Mouse (Mus musculus): Measurements from ENCODE around the gene Isg20l2. TPM values are rescaled to one million over a fixed set of nuclear protein-coding genes. Genes with fewer than 3 reads are reported as not detected.

The Isg20l2 gene
- polyA plus RNA-seq, 1 experiment from 2014 or later = 74.3 TPM

- Histone ChIP-seq H3K4me3 (no peak overlapping the region), H3K4me1 (peaks cover 49% of the 10 kb centered on the region), H3K36me3 (no peaks in the 10 kb centered on the region), H3K9ac (peak overlapping the region; percentile 57; the same call in 1 of the 2 replicates), H3K27me3 (no peaks in the 10 kb centered on the region), H3K4me2 (peak overlapping the region; percentile 47), H3K27ac (peak overlapping the region; percentile 83), H3K9me3 (no peaks in the 10 kb centered on the region)
- ATAC-seq (ENCODE audit: insufficient number of reproducible peaks, insufficient read depth, low FRiP score, low TSS enrichment, low read depth) = no peak
- WGBS = 47% methylated on average over 12 of the region's 12 CpGs
These were observed 52.1 kb downstream of the Isg20l2 start for GRCm38 (mm10) chr3:87981894-87982835.

- H3K27me3 ChIP-seq = peaks cover 5% of the 10 kb centered on the region; the same call in 1 of the 2 replicates
- H3K4me3 ChIP-seq = peak overlapping the region; percentile 21
- no peaks in the 10 kb centered on the region for H3K9me3 ChIP-seq
- WGBS = 9% methylated on average over 13 of the region's 13 CpGs
- H3K27ac ChIP-seq = peak overlapping the region; percentile 83
- H3K4me2 ChIP-seq = peak overlapping the region; percentile 47
- H3K36me3 ChIP-seq = no peaks in the 10 kb centered on the region
- peak overlapping the region; percentile 57 for H3K9ac ChIP-seq
- ATAC-seq (ENCODE audit: insufficient number of reproducible peaks, insufficient read depth, low FRiP score, low TSS enrichment, low read depth) = 0 out of 2 replicates have a peak, but pooled peaks have one; percentile 17
- peaks cover 56% of the 10 kb centered on the region for H3K4me1 ChIP-seq
These were observed 52.9 kb downstream of the Isg20l2 start for GRCm38 (mm10) chr3:87982836-87983601.

GRCm38 (mm10) chr3:87983627-87984026 lies 53.5 kb downstream of the Isg20l2 start:
- Histone ChIP-seq H3K36me3 (no peaks in the 10 kb centered on the region), H3K4me2 (peak overlapping the region; percentile 47), H3K4me1 (peaks cover 62% of the 10 kb centered on the region), H3K27me3 (peaks cover 11% of the 10 kb centered on the region), H3K4me3 (peak overlapping the region; percentile 21; the same call in 1 of the 2 replicates), H3K9me3 (no peaks in the 10 kb centered on the region), H3K27ac (peak overlapping the region; percentile 83), H3K9ac (peak overlapping the region; percentile 57)
- no peak for ATAC-seq (ENCODE audit: insufficient number of reproducible peaks, insufficient read depth, low FRiP score, low TSS enrichment, low read depth)
- WGBS = 54% methylated on average over 6 of the region's 6 CpGs

- ATAC-seq (ENCODE audit: insufficient number of reproducible peaks, insufficient read depth, low FRiP score, low TSS enrichment, low read depth) = no peak
- H3K36me3 ChIP-seq = no peaks in the 10 kb centered on the region
- 54% methylated on average over 3 of the region's 3 CpGs for WGBS
- H3K27ac ChIP-seq = peak overlapping the region; percentile 83
- no peak overlapping the region for H3K4me2 ChIP-seq
- no peaks in the 10 kb centered on the region for H3K9me3 ChIP-seq
- H3K4me1 ChIP-seq = peaks cover 63% of the 10 kb centered on the region
- no peak overlapping the region for H3K4me3 ChIP-seq
- no peak overlapping the region for H3K9ac ChIP-seq
- peaks cover 16% of the 10 kb centered on the region for H3K27me3 ChIP-seq
These were observed 54.0 kb downstream of the Isg20l2 start for GRCm38 (mm10) chr3:87984094-87984493.

- Histone ChIP-seq H3K4me1 (peaks cover 61% of the 10 kb centered on the region), H3K27me3 (peaks cover 32% of the 10 kb centered on the region), H3K4me2 (peak overlapping the region; percentile 16; the same call in 1 of the 2 replicates), H3K9ac (peak overlapping the region; percentile 44; the same call in 1 of the 2 replicates), H3K27ac (peak overlapping the region; percentile 60), H3K4me3 (no peak overlapping the region; the same call in 1 of the 2 replicates), H3K36me3 (no peaks in the 10 kb centered on the region), H3K9me3 (no peaks in the 10 kb centered on the region)
- ATAC-seq (ENCODE audit: insufficient number of reproducible peaks, insufficient read depth, low FRiP score, low TSS enrichment, low read depth) = no peak
- WGBS = 30% methylated on average over 12 of the region's 12 CpGs
These were observed 55.6 kb downstream of the Isg20l2 start for GRCm38 (mm10) chr3:87985505-87986320.

- under 1% methylated on average over 17 of the region's 17 CpGs for WGBS
- H3K4me1 ChIP-seq = peaks cover 61% of the 10 kb centered on the region
- H3K4me3 ChIP-seq = peak overlapping the region; percentile 47
- peak overlapping the region; percentile 57; the same call in 1 of the 2 replicates for H3K27ac ChIP-seq
- peak; percentile 75 for ATAC-seq (ENCODE audit: insufficient number of reproducible peaks, insufficient read depth, low FRiP score, low TSS enrichment, low read depth)
- H3K9ac ChIP-seq = peak overlapping the region; percentile 69
- peak overlapping the region; percentile 89 for H3K4me2 ChIP-seq
- no peaks in the 10 kb centered on the region for H3K9me3 ChIP-seq
- peaks cover 44% of the 10 kb centered on the region for H3K27me3 ChIP-seq
- no peaks in the 10 kb centered on the region for H3K36me3 ChIP-seq
These were observed 56.8 kb downstream of the Isg20l2 start for GRCm38 (mm10) chr3:87986868-87987267.

GRCm38 (mm10) chr3:87987633-87988032 lies 57.5 kb downstream of the Isg20l2 start:
- 0% methylated on average over 15 of the region's 15 CpGs for WGBS
- H3K9me3 ChIP-seq = no peaks in the 10 kb centered on the region
- peaks cover 54% of the 10 kb centered on the region for H3K4me1 ChIP-seq
- peak; percentile 11; the same call in 1 of the 2 replicates for ATAC-seq (ENCODE audit: insufficient number of reproducible peaks, insufficient read depth, low FRiP score, low TSS enrichment, low read depth)
- peak overlapping the region; percentile 47 for H3K4me3 ChIP-seq
- peak overlapping the region; percentile 89 for H3K4me2 ChIP-seq
- H3K36me3 ChIP-seq = no peaks in the 10 kb centered on the region
- peak overlapping the region; percentile 57 for H3K27ac ChIP-seq
- H3K9ac ChIP-seq = peak overlapping the region; percentile 69
- peaks cover 51% of the 10 kb centered on the region for H3K27me3 ChIP-seq

GRCm38 (mm10) chr3:87988068-87988467 lies 58.0 kb downstream of the Isg20l2 start:
- peaks cover 56% of the 10 kb centered on the region for H3K27me3 ChIP-seq
- H3K4me1 ChIP-seq = peaks cover 49% of the 10 kb centered on the region
- 2% methylated on average over 15 of the region's 15 CpGs for whole genome bisulfite sequencing
- no peak for ATAC-seq (ENCODE audit: insufficient number of reproducible peaks, insufficient read depth, low FRiP score, low TSS enrichment, low read depth)
- no peaks in the 10 kb centered on the region for H3K9me3 ChIP-seq
- H3K9ac ChIP-seq = peak overlapping the region; percentile 69
- H3K36me3 ChIP-seq = no peaks in the 10 kb centered on the region
- no peak overlapping the region for H3K27ac ChIP-seq
- peak overlapping the region; percentile 89 for H3K4me2 ChIP-seq
- peak overlapping the region; percentile 47 for H3K4me3 ChIP-seq

- no peak for ATAC-seq (ENCODE audit: insufficient number of reproducible peaks, insufficient read depth, low FRiP score, low TSS enrichment, low read depth)
- Histone ChIP-seq H3K4me1 (peaks cover 36% of the 10 kb centered on the region), H3K27ac (no peak overlapping the region), H3K4me2 (no peak overlapping the region), H3K36me3 (no peaks in the 10 kb centered on the region), H3K9me3 (no peaks in the 10 kb centered on the region), H3K27me3 (peaks cover 74% of the 10 kb centered on the region), H3K9ac (peak overlapping the region; percentile 27; the same call in 1 of the 2 replicates), H3K4me3 (no peak overlapping the region)
- 26% methylated on average over 10 of the region's 10 CpGs for WGBS
These were observed 59.8 kb downstream of the Isg20l2 start for GRCm38 (mm10) chr3:87989935-87990334.
